Mouse (Mus musculus) c-Kit-positive CD71-positive TER-119-positive erythroid progenitor cells, embryonic 14.5 days (primary cell): Measurements from ENCODE around the gene Phyh.
"Not testable (repeated sequence)": the region's sequence is repeated elsewhere in the genome, so short reads cannot be mapped to it uniquely, and the experiment has no call there.

Experiments used
- DNase-seq: peaks from one replicate; pipeline ENCODE4 v3.0.0-alpha.2; 2013; ENCODE audit warnings: low spot score

Phyh gene

GRCm38 (mm10) chr2:4917326-4918021 lies 1.3 kb upstream of the Phyh start:
- peak; percentile 57 for DNase-seq

DNA sequence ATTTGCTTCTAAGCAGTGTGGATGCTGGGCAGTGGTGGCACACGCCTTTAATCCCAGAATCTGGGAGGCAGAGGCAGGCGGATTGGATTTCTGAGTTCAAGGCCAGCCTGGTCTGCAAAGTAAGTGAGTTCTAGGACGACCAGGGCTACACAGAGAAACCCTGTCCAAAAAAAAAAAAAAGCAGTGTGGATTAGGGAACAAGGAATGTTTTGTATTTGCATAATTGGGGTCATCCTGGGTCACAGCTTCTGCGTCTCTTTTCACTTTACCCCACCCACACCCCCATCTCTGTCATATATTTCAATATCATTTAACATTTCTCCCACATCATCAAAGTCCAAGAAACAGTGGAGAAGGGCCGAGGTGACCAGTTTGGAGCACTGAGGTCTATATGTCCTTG lies 2.2 kb downstream of the Phyh start:
- DNase-seq: no peak

- no peak for DNase-seq
Measured at GRCm38 (mm10) chr2:4922476-4923164, 3.8 kb downstream of the Phyh start.

DNA sequence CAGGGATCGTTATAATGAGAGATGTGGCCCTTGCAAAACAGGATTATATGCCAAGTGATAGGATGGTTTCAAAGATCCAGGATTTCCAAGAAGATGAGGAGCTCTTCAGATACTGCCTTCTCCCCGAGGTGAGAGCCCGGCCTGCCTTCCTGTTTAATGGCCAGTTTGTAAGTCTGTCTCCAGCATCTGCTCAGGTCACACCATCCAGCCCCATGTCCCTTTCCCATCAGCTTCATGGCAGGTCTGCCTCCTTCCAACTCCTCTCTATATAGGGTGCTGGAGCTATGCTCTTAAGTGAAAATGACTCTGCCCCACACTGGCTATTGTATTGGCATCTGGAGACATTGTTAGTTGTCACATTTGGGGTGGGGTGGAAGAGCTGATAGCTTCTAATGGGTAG lies 8.6 kb downstream of the Phyh start:
- DNase-seq: no peak

DNA sequence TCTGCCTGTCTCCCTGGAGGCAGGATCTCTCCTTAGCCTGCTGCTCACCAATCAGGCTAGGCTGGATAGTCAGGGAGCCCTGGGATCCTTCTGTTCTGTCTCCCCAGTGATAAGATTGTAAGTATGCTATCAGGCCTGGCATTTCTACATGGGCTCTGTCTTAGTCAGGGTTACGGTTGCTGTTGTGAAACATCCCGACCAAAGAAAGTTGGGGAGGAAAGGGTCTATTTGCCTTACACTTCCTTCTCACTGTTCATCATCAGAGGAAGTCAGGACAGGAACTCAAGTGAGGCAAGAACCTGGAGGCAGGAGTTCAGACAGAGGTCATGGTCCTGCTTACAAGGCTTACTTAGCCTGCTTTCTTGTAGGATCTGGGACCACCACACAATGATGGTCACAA lies 10.4 kb downstream of the Phyh start:
- no peak for DNase-seq

- no peak for DNase-seq
Measured at GRCm38 (mm10) chr2:4934516-4934915, 15.7 kb downstream of the Phyh start.

- no peak for DNase-seq
Measured at GRCm38 (mm10) chr2:4937931-4938330, 19.1 kb downstream of the Phyh start.

GRCm38 (mm10) chr2:4940861-4941260 lies 22.0 kb downstream of the Phyh start:
- DNase-seq: no peak

DNA sequence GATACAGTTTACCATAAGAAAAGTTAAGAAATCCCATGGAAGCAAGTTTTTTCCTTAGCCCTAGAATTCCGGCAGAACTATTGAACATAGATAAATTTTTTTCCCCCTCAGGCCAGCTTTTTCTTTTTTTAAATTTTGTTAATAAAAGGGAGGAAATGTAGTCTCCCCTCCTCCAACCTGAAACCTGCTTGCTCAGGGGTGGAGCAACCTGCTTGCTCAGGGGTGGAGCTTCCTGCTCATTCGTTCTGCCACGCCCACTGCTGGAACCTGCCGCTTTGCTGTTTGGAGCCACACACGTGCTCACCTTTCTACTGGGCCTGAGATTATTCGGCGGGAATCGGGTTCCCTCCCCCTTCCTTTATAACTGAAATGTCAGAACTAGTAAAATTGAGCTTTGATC lies 30.9 kb downstream of the Phyh start:
- DNase-seq: not testable (repeated sequence)

DNA sequence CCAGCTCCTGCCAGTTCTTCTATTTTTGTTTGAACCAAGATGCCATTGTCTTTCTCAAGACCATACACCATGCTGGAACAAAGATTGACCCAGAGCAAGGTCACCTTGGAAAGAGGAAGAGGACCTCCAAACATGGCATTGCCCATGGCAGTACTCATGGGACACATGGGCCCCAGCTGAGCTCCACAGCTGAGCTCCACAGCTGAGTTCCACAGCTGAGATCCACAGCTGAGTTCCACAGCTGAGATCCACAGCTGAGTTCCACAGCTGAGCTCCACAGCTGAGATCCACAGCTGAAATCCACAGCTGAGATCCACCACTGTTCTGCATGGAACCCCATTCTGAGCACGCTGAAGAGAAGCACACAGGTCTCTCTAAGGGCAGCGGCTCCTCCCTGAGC lies 32.2 kb downstream of the Phyh start:
- DNase-seq: no peak

- DNase-seq: no peak
Measured at GRCm38 (mm10) chr2:4954216-4954760, 35.5 kb downstream of the Phyh start.

DNA sequence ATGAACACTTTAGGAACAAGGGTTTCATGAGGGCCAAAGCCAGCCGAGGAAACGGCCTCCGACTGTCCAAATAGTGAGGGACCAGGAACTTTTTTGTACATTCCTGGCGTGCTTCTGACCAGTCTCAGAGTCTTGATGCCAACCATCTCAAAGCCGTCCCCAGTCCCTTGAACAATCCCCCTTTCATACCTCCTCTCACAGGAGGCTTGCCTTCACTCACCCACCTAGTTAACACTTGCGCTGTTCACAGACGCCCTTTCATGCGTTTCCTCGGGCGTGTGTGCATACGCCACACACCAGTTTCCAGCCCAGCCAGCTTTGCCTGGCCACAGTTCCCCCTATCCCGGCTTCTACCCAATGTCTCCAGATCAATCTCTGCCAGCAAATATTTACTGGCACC lies 39.2 kb downstream of the Phyh start:
- DNase-seq: no peak

DNA sequence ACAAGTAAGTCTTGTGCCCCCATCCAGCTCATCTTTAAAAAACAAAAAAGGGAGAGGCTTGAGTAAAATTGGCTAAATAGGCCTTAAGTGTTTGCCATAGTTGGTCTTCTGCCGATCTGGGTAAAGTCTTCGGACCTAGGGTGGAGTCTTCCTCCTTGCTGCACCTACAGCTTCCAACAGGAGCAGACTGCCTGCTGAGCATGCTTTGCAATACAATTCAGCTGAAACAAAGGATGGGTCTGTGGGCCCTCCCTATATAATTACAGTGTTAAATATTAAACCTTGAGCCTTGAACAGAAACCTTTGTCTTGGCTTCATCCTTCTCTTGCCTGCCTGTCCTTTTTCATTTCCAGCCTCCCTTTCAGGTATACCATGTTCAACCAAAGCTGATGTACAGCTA lies 49.0 kb downstream of the Phyh start:
- DNase-seq: no peak

DNA sequence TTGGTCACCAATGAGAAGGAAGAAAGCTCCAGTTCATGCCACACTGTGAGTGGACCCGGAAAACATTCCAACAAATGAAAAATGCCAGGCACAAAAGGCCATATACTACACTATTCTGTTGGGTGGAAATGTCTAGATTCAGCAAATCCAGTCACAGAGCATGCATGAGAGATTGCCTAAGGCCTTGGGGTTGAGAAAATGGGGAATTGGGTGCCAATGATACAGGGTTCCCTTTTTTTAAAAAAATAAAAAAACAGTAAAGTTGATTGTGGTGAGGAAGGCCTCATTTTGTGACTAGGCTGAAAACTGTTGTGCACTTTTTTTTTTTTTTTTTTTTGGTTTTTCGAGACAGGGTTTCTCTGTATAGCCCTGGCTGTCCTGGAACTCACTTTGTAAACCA lies 50.3 kb downstream of the Phyh start:
- no peak for DNase-seq

GRCm38 (mm10) chr2:4975807-4976206 lies 57.0 kb downstream of the Phyh start, which contains the start of gene Ucma:
Gene Ucma, plus strand, starts transcription at chr2:4976122.
- no peak for DNase-seq

DNA sequence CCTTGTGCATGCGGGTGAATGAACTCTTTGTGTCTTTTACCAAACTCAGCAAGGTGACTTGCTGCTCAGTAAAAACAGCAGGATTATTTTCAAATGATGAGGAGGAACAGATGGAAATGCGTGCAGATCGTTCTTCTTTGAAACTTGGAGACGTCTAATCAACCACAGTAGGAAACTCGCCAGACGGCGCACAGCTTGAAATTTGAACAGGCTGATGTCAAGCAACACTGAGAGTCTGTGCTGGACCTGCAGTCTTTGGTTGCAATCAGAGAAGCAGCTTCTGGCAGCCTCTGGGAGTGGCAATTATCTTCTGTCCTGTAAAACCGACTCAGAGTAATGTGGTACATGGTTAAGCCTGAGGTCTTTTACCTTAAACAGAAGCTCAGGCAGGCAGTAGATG lies 59.3 kb downstream of the Phyh start:
- no peak for DNase-seq

GRCm38 (mm10) chr2:4983987-4984386 lies 65.2 kb downstream of the Phyh start:
- no peak for DNase-seq

- DNase-seq: no peak
Measured at GRCm38 (mm10) chr2:4985000-4985399, 66.2 kb downstream of the Phyh start.

- DNase-seq: no peak
Measured at GRCm38 (mm10) chr2:4986798-4987197, 68.0 kb downstream of the Phyh start.

GRCm38 (mm10) chr2:4987388-4988180 lies 68.8 kb downstream of the Phyh start:
- DNase-seq: no peak
